Mouse (Mus musculus) pancreas, adult 10 weeks (tissue): ENCODE data around the gene Acad9. TPM values are rescaled to one million over a fixed set of nuclear protein-coding genes. Genes with fewer than 3 reads are reported as not detected.

Experiments
- polyA plus RNA-seq: library from polyadenylated mRNA; stranded (reverse); fragments of 350-450 nt; fragmentation: Illumina TruSeq; extraction: RNeasy Lipid Tissue Mini Kit (QIAGEN cat#74804); gene quantifications from one replicate; pipeline ENCODE4 v1.2.3, GENCODE M21; 2015; ENCODE audit warnings: low read depth, low replicate concordance; ENCODE audit not compliant: insufficient read depth

Acad9 gene
- 7.9 TPM for polyA plus RNA-seq

DNA sequence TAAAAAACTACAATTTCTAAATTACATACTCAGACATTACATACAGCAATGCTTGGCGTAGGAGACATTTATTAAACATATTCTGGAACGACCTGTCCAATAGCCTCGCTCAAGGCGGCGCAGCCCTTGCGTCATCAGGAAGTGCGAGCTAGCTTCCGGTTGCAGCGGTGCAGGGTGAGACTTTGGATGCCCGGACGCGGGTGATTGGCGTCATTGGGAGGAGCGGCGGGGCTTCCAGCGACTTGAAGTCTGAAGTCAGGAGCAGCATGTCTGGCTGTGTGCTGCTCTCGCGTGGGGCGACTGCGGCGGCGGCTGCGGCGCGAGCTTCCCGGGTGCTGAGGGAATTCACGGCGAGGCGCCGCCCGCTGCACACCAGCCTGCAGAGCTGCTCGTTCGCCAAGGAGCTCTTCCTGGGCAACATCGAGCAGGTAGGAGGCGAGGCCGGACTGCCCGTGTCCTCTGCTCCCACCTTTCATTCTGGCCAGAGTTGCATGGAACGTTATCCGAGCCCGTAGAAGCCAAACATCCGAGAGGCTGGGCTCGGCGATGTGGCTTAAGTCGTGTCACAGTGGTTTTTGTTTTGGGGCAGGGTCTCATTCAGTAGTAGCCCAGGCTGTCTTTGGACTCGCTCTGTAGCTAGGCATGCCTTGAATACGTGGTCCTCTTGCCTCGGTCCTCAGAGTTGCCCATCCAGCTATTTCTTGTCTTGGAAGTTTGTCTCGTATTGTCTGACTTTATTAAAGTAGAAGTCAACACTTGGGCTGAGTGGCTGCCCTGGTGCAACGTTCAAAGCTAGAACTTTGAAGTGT, at the start of gene Acad9:
Gene Acad9 (plus strand): TSS at position 137 of the 809 bp plus-strand sequence.

DNA sequence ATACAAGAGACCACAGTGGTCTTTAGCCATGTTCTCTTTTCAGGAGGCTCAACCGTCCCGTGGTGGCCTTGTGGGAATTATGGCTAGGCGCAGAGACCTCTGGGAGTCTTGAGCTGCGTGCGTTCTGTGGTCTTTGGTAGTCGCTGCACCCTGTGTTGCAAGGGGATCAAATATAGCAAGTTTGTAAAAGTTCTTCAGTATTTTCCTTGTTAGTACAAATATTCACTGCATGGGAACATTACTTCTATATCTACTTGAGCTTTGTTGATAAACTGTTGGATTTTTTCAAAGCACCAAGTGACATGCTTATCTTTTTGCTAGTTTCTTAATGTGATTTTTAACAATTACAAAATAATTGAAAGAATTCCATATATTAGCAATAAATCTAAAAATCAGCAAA, 12.3 kb upstream of the Acad9 start, which contains the start of gene Ccdc144b:
Gene Ccdc144b (minus strand): TSS at position 101 of the 400 bp plus-strand sequence.

Other genes with a start within 250 kb of the Acad9 start
- gene Dcun1d1, start 128.5 kb upstream of the Acad9 start, polyA plus RNA-seq = 6.2 TPM
- gene Mccc1, start 65.3 kb upstream of the Acad9 start, polyA plus RNA-seq = 13.6 TPM
- gene Ccdc144b, start 12.4 kb upstream of the Acad9 start, polyA plus RNA-seq = not detected
- gene D3Ertd254e, start 85.0 kb downstream of the Acad9 start, polyA plus RNA-seq = 1.1 TPM
- gene Qrfpr, start 156.3 kb downstream of the Acad9 start, polyA plus RNA-seq = not detected